ENCODE assay signal across 8 mouse cellular contexts in genomic region chr13:58274259-58274991, GRCm38 (mm10). TPM values are rescaled to one million over a fixed set of nuclear protein-coding genes. Genes with fewer than 3 reads are reported as not detected.
A peak's percentile ranks its signal among the peaks of the same experiment; 100 is the strongest.
DNase-seq lines count a peak whose midpoint lies in the region; ATAC-seq and TF ChIP-seq lines count a peak whose summit lies in the region.

No protein-coding gene starts in this region.

- under 1% methylated on average over 81 of the region's 84 CpGs for whole genome bisulfite sequencing in forebrain, postnatal 0 days

- peaks cover 3 to 11% of the 10 kb centered on the region in 2 experiments; a peak in 2 of 4 replicates for H3K4me1 ChIP-seq in MEL (ENCODE audit: control insufficient read depth in 1 of 2, insufficient read depth in 2 of 2, low read length in 2 of 2)
- no peaks in the 10 kb centered on the region for H3K4me1 ChIP-seq in forebrain, postnatal 0 days (ENCODE audit: insufficient read depth)

- peak; percentile 79 for DNase-seq in MEL (ENCODE audit: low read depth, low spot score)
- peak; percentile 47 for DNase-seq in cerebellum, adult 11-12 months
- peak; percentile 70 for DNase-seq in forebrain, postnatal 0 days
- peak; percentile 80 for DNase-seq in heart, postnatal 4 days
- peak; percentile 51 to 52 for DNase-seq in layer of hippocampus, postnatal 14 days (ENCODE audit: low spot score in 2 of 2)
- DNase-seq in lung, postnatal 14 days, result peak; percentile 75
- DNase-seq in right cerebral cortex, adult 18-20 months, result peak; percentile 45
- DNase-seq in urinary bladder, adult 2 months (ENCODE audit: low spot score), result peak; percentile 62

- H3K27me3 ChIP-seq in MEL (ENCODE audit: control insufficient read depth in 1 of 2, insufficient read depth in 2 of 2, low read length in 2 of 2), result no peaks in the 10 kb centered on the region
- no peaks in the 10 kb centered on the region for H3K27me3 ChIP-seq in forebrain, postnatal 0 days (ENCODE audit: insufficient read depth, low read length)

- no peak for TF ChIP-seq EP300 in MEL (IDR thresholded peaks at IDR 0.05; ENCODE audit: low read depth in 1 of 2, low read length in 2 of 2)

- H3K36me3 ChIP-seq in MEL (ENCODE audit: control insufficient read depth in 1 of 2, insufficient read depth in 2 of 2, low read length in 2 of 2), result peaks cover 0 to 9% of the 10 kb centered on the region in 2 experiments; a peak in 1 of 4 replicates
- H3K36me3 ChIP-seq in forebrain, postnatal 0 days (ENCODE audit: insufficient read depth), result no peaks in the 10 kb centered on the region

- no peak for TF ChIP-seq RAD21 in MEL (IDR thresholded peaks at IDR 0.05; ENCODE audit: low read depth, low read length)

- peak; percentile 39 to 54; a peak in 2 of 4 replicates for TF ChIP-seq POLR2A in MEL (IDR thresholded peaks at IDR 0.05; ENCODE audit: control insufficient read depth in 1 of 2, insufficient read depth in 1 of 2, low read depth in 1 of 2, low read length in 2 of 2, poor library complexity in 1 of 2)

- peaks cover 21% of the 10 kb centered on the region for H3K79me2 ChIP-seq in MEL (ENCODE audit: control insufficient read depth, insufficient read depth, low read length, poor library complexity)

- peak overlapping the region; percentile 55 for H3K27ac ChIP-seq in MEL (ENCODE audit: control insufficient read depth, low read depth, low read length)
- H3K27ac ChIP-seq in forebrain, postnatal 0 days (ENCODE audit: low read depth, low read length), result peak overlapping the region; percentile 80

- H3K9ac ChIP-seq in MEL (ENCODE audit: control insufficient read depth, low read depth, low read length, poor library complexity, severe bottlenecking), result peak overlapping the region; percentile 99
- H3K9ac ChIP-seq in forebrain, postnatal 0 days, result peak overlapping the region; percentile 66

- ATAC-seq in forebrain, postnatal 0 days, result peak; percentile 80

- H3K9me3 ChIP-seq in MEL (replicated peaks; ENCODE audit: insufficient read depth, low read length), result no peaks in the 10 kb centered on the region
- no peaks in the 10 kb centered on the region for H3K9me3 ChIP-seq in forebrain, postnatal 0 days (ENCODE audit: low read length)

- no peak for TF ChIP-seq CTCF in MEL (IDR thresholded peaks at IDR 0.05 in 2 of 3, conservative IDR thresholded peaks at IDR 0.05 in 1 of 3; ENCODE audit: control insufficient read depth in 1 of 3, insufficient read depth in 1 of 3, low read depth in 2 of 3, low read length in 3 of 3, poor library complexity in 1 of 3, severe bottlenecking in 1 of 3)
- TF ChIP-seq CTCF in forebrain, postnatal 0 days (IDR thresholded peaks at IDR 0.05; ENCODE audit: low read depth), result no peak

- peak overlapping the region; percentile 78 for H3K4me2 ChIP-seq in forebrain, postnatal 0 days (ENCODE audit: low read depth)

- H3K4me3 ChIP-seq in MEL (ENCODE audit: control insufficient read depth in 1 of 2, insufficient read depth in 1 of 2, low read depth in 2 of 2, low read length in 2 of 2), result peak overlapping the region; percentile 92 to 98
- peak overlapping the region; percentile 83 for H3K4me3 ChIP-seq in forebrain, postnatal 0 days (ENCODE audit: low read depth, low read length)

TF ChIP-seq in MEL, 35 proteins besides CTCF, POLR2A, EP300 and RAD21:
- TF ChIP-seq MXI1 (IDR thresholded peaks at IDR 0.05; ENCODE audit: low read depth, low read length) (peak; percentile 37; the same call in 1 of the 2 replicates), HCFC1 (IDR thresholded peaks at IDR 0.05; ENCODE audit: low read depth, low read length) (peak; percentile 61; the same call in 1 of the 2 replicates), ZMIZ1 (IDR thresholded peaks at IDR 0.05; ENCODE audit: low read depth, low read length) (peak; percentile 33; the same call in 1 of the 2 replicates), BHLHE40 (IDR thresholded peaks at IDR 0.05; ENCODE audit: borderline replicate concordance, low read depth, low read length) (no peak; the same call in 1 of the 2 replicates), CHD1 (IDR thresholded peaks at IDR 0.05; ENCODE audit: low read depth, low read length) (no peak), E2F4 (IDR thresholded peaks at IDR 0.05; ENCODE audit: borderline replicate concordance, low read depth, low read length) (peak; percentile 28; the same call in 1 of the 2 replicates), MAZ (IDR thresholded peaks at IDR 0.05; ENCODE audit: low read depth, low read length) (peak; percentile 4; the same call in 1 of the 2 replicates), SIN3A (IDR thresholded peaks at IDR 0.05; ENCODE audit: low read length) (peak; percentile 62), MYC (IDR thresholded peaks at IDR 0.05; ENCODE audit: low read depth, low read length) (no peak), GABPA (IDR thresholded peaks at IDR 0.05; ENCODE audit: low read depth, low read length) (no peak), NELFE (IDR thresholded peaks at IDR 0.05; ENCODE audit: low read depth, low read length) (peak; percentile 31), MAFK (IDR thresholded peaks at IDR 0.05; ENCODE audit: borderline replicate concordance, low read depth, low read length) (no peak), ETS1 (IDR thresholded peaks at IDR 0.05; ENCODE audit: low read depth, low read length) (0 out of 2 replicates have a peak, but pooled peaks have one; percentile 5), CHD2 (IDR thresholded peaks at IDR 0.05; ENCODE audit: low read length) (no peak), KAT2A (conservative IDR thresholded peaks at IDR 0.05; ENCODE audit: low read depth, low read length) (no peak; the same call in 1 of the 2 replicates), USF2 (IDR thresholded peaks at IDR 0.05; ENCODE audit: borderline replicate concordance in 1 of 2, insufficient read depth in 1 of 2, low read depth in 1 of 2, low read length in 2 of 2) (no peak), GATA1 (IDR thresholded peaks at IDR 0.05; ENCODE audit: low read depth, low read length) (no peak), POLR2AphosphoS5 (IDR thresholded peaks at IDR 0.05; ENCODE audit: borderline replicate concordance, low read depth, low read length) (no peak), ZKSCAN1 (IDR thresholded peaks at IDR 0.05; ENCODE audit: low read depth, low read length) (no peak), MAX (IDR thresholded peaks at IDR 0.05; ENCODE audit: low read length) (0 out of 2 replicates have a peak, but pooled peaks have one; percentile 26), NRF1 (IDR thresholded peaks at IDR 0.05; ENCODE audit: insufficient read depth, low read depth, low read length, poor library complexity, severe bottlenecking) (no peak), TBP (IDR thresholded peaks at IDR 0.05; ENCODE audit: low read depth, low read length) (no peak)

RNA-seq across cellular contexts. Expression of gene Gkap1, which starts 1.1 kb away (rescaled TPM):
- total RNA-seq in MEL (2012; rRNA removed), result 26.7 and 27.6 TPM in 2 replicates
- polyA plus RNA-seq in MEL (2012; ENCODE audit: insufficient read depth in 1 of 2, insufficient read length in 2 of 2, low read depth in 1 of 2, low replicate concordance in 2 of 2, missing spikeins in 1 of 2), result 10 to 100 TPM in 1 of 2 experiments, not detected in 1; 34.1 TPM
- 21.0 and 26.3 TPM in 2 replicates for total RNA-seq in forebrain, postnatal 0 days (2014; rRNA removed)
- 26.1 and 27.4 TPM in 2 replicates for polyA plus RNA-seq in forebrain, postnatal 0 days (2015; fragmentation: Nextera tagmentation; extraction: Ambion mirVana)
- 10 to 100 TPM; 31.2 to 34.6 TPM for total RNA-seq in heart, postnatal 4 days (2021)
- total RNA-seq in layer of hippocampus, postnatal 14 days (2021), result 10 to 100 TPM; 21.4 to 22.3 TPM
- polyA plus RNA-seq in urinary bladder, adult 2 months (2012; rRNA removed), result 27.6 and 29.1 TPM in 2 replicates

RNA-seq across cellular contexts. Expression of gene Ubqln1, which starts 59.0 kb away (rescaled TPM):
- 68.6 and 77.2 TPM in 2 replicates for total RNA-seq in MEL (2012; rRNA removed)
- 100 to 1,000 TPM in 1 of 2 experiments, not detected in 1; 146 TPM for polyA plus RNA-seq in MEL (2012; ENCODE audit: insufficient read depth in 1 of 2, insufficient read length in 2 of 2, low read depth in 1 of 2, low replicate concordance in 2 of 2, missing spikeins in 1 of 2)
- 125 and 172 TPM in 2 replicates for total RNA-seq in forebrain, postnatal 0 days (2014; rRNA removed)
- 85.9 and 118 TPM in 2 replicates for polyA plus RNA-seq in forebrain, postnatal 0 days (2015; fragmentation: Nextera tagmentation; extraction: Ambion mirVana)
- total RNA-seq in heart, postnatal 4 days (2021), result 10 to 100 TPM; 71.3 to 74.6 TPM
- 100 to 1,000 TPM; 135 TPM for total RNA-seq in layer of hippocampus, postnatal 14 days (2021)
- 52.2 and 56.8 TPM in 2 replicates for polyA plus RNA-seq in urinary bladder, adult 2 months (2012; rRNA removed)

Comparison
In these comparisons a context has a peak if more than half of its experiments do, and no peak if none do; other contexts are left out.
1. Peak in every context shown above with its lines: DNase-seq, ATAC-seq, H3K4me3 ChIP-seq and H3K27ac ChIP-seq.